Mouse (Mus musculus) layer of hippocampus, adult 11-12 months (tissue): ENCODE results near the gene Olfr492.

Experiments used
- DNase-seq: peaks from one replicate; pipeline ENCODE4 v3.0.0; 2022; ENCODE audit warnings: low spot score

Olfr492 gene

GRCm38 (mm10) chr7:108323574-108323973 lies at the start of gene Olfr492:
Gene Olfr492 (minus strand): TSS chr7:108323674.
- DNase-seq, result no peak

- no peak for DNase-seq
Observed at GRCm38 (mm10) chr7:108365035-108365434, 41.6 kb upstream of the Olfr492 start, which contains the start of gene Olfr494. Gene Olfr494 (plus strand): TSS chr7:108365335.

DNA sequence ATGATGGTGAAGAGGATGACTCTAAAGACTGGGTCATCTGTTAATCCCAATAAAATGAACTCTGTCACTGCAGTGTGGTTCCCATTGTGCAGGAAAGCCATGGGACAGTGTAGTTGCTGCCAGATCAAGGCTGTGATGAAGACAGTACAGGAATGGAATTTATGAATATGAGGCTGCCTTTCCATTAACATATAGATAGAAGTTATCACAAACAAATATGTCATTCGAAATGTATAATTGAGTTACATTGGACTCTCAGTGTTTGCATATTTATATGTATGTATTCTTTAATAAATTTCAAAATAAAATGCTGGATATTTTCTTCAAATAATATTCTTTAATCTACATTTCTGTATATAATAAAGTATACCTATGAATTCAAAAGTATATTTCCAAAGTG lies 23.4 kb upstream of the Olfr492 start, which contains the start of gene Olfr493:
Gene Olfr493 (minus strand): TSS at position 101 of the 400 bp plus-strand sequence.
- DNase-seq, result no peak

GRCm38 (mm10) chr7:108313151-108313550 lies 10.3 kb downstream of the Olfr492 start, which contains the start of gene Olfr491:
Gene Olfr491 (plus strand): TSS chr7:108313451.
- no peak for DNase-seq

GRCm38 (mm10) chr7:108288834-108289233 lies 34.6 kb downstream of the Olfr492 start, which contains the start of gene Olfr490:
Gene Olfr490 (minus strand): TSS chr7:108288934.
- no peak for DNase-seq
